Mouse (Mus musculus) WW6 (cell line): ENCODE measurements at regions not wholly inside any gene's neighbourhood (a gene's known extent, or its start where the extent isn't known, plus 50 kb on each side); places are given as distances from the start of the nearest gene placed in this dataset.

Experiments
- DNase-seq: peaks from one replicate; pipeline ENCODE4 v3.0.0-alpha.2; 2013; ENCODE audit warnings: low read depth, low spot score

DNA sequence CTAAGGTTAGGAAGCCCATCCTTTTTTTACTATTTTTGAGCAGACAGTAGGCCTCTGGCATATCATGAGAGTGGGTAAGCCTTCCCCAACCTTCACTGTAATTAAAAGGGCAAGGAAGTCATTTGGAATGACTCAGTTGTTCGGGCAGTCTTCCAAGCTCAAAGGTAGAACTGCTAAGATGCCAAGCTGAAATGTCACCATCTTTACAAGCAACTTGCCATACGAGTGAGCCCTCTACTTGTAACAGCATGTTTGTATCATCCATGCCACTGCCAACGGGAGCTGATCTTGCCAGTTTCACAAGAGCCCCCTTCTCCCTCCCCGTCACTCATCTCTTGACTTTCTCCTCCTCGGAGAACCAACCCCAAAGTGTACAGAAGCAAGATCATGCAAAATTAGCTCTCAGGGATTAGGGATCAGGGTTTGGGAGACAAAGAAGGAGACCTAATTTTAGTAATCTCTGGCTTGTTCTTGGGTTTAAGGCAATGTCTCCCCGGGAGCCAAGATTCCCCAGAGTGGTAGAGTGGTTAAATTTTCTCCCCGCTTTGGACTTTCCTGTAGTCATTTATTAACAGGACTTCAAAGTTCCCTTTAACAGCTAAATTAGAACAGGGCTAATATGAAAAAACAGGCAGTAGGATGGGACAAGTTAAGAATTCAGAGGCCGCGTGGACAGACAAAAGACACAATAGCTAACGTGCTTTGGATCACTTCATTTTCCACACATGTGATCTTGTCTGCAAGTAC, 216.9 kb upstream of the Ankrd55 start:
- no peak for DNase-seq

DNA sequence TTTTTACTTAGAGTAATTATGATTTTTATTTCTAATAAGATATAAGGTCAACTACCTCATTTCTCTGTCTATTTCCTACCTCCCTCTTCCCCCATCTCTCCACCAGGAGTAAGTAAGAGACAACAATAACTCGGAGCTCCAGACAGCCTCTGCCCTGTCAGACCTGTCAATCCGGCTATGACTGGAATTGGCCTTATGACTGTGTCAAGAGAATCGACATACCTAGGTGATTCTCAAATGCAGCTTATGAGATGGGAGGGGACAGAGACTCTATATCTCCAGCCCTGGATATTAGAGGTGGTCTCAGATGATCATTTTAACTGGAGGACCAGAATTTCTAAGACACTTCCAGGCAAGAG, 216.3 kb upstream of the Ankrd55 start:
- DNase-seq = no peak

DNA sequence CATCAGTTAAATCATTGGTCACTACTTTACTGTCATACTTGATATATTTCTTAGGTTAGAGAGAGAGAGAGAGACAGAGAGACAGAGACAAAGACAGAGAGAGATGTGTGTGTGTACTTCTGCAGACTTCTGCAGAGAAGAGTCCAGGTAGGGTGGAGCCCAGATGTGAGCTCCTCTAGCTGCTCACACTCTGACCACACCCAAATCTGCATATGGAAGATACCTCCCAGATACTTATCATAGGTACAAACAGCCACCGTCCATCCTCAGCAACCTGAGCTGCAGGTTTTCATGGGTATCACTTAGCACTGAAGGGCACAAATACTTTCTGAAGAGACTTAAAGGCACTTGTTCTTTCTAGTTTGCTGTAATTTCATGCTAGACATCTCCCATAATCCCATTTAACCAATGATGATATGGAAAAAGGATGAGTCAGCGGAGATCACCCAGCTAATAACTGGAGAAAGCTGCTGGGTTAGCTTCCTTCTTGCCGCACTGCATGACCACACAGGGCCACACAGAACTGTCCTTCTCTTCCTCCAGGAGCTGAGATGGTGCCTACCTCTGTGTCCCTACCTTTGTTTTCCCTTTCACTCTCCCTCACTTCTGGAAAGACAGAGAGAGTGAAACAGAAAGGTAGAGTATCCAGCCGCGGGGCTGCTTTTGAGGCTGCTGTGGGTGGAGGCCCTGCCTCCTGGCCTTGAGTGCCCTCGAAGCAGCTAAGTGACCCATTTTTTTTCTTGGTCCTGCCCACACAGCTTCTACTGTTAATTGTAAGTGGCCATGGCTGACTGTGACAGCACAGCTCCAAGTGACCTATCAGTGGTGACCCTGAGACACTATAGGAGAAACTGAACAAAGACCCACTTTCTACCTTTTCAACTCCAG, 214.5 kb upstream of the Ankrd55 start:
- no peak for DNase-seq

DNA sequence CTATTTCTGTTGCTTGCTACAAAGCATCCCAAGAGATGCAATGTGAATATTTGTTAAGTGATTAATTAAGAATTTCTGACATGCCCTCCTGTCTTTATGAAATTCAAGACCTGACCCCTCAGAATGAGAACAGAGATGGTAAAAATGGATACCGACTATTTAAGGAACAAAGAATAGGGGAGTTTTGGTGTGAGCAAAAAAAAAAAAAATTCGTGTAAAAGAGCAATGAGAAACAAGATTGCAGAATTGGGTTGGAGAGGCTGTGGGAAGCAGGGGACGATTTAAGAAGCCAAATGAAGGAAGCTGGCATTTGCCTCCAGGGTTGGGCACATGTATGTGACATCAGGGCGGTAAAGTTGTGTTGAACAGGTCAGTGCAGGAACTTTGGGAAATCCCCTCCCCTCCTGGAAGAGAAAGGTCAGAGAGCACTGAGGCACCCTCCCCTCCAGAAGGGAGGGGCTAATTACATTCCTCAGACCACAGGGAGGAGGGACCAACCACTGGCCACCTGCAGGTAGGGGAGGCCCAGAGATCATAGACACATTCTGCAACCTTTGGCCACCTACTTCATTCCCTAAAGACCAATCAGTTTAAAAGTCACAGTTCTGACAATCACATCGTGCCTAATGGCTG, 212.3 kb upstream of the Ankrd55 start:
- no peak for DNase-seq

DNA sequence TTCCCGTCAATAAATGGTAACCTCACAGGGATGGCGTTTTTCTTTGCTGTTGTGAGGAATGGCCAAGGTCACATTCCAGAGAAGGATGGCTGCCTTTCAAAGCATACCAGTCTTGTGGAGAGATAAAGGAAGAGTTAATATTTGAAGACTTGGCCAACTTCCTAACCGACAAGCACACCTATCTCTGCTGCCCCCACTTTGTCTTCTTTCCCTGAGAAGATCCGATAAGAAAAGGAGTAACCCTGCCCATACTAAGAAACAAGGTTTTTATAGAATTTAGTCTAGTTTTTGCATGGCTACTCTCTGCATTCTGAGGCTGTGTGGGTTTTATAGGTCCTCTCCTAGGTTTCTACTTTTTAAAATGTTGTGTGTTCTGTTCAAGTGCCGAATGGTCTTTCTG, 210.2 kb upstream of the Ankrd55 start:
- DNase-seq = no peak

DNA sequence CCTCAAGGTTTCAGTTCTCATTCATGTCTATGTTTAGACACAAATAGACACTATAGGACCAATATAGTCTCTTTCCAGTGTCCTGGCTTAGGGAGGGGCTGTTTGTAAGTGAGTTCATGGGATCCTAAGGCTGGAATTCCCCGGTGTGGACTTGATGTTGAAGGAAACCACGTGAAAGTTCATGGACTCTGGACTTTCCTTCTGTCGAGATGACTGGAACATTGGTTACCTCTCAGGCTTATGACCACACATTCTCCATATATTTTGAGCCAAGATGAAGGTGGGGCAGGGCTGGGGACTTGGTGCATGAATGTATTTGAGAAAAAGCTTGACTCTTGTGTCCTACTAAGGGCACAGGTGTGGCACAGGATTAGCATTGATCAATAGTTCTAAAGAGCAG, 206.3 kb upstream of the Ankrd55 start:
- no peak for DNase-seq

DNA sequence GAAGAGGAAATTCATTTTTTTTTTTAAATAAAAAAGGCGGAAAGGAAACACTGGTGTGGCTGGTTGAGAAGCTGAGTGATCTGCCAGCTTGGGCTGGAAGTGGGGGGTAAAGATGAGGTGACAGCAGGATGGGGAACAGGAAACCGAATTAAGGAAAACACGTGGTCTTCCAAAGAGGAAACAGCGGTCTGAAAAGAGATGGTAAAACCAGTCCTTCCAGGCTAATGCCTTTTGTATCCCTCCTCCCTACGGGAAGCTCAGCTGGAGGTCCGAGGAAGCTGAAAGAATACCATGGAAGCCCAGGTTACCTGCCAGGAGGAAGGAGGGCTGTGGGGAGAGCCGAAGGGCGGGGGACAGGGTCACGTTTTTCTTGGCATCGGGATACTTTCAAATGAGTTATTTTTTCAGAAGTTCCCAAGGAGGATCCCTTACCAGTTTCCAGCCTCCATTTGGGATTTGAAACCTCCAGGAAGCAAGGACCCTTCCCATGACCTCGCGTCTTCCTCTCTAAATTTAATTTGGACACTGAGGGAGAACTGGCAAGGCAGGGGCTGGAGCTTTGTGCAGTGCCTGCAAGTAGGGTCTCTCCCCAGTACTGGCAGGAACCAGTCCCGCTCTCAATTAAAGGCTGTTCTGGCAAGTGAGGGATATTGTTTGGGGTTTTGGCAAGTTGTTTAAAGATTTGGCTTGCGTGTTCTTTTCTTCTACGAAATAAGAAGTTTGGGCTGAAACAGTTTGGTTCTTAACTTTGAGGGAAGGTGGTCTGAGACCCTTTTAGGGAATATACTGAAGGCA, 203.6 kb upstream of the Ankrd55 start:
- no peak for DNase-seq

DNA sequence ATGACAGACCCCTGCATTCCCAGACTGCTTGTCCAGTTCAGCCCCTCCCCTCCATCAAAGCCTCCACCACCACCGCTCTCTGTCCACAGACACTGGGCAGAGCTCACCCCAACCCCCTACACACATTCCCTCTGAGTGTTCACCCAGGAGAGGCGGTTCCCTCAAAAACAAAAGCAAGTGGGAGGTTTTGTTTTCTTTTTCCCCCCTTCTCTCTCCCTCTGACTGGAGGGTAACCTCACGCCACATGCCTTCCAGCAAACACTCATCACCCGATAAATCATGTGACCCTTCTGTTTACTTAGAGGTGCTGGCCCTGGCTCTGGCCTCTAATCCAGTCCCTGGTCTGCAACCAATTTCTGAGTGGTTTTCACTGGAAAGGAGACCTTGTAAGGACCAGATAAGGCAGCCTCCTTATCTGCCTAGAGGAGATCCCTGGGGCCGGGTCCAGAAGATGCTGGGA, 199.9 kb upstream of the Ankrd55 start:
- no peak for DNase-seq

DNA sequence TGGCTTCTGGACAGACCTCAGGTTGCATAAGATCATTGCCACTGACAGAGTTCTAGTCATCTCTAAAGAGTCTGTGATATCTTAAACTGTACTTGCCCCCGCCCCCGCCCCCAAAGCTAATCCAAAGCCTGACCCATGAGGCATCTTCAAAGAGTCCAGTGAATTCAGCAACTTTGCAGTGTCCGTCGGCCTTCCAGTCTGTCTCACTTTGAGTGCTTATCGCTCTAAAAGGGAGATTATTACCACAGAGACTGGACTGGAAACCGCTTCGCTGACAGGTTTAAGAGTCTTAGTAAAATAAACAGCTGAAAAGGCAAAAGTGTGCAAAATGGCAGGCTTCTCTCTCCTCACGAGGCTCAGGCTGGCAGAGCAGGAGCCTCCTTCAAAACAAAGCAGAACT, 197.5 kb upstream of the Ankrd55 start:
- no peak for DNase-seq

DNA sequence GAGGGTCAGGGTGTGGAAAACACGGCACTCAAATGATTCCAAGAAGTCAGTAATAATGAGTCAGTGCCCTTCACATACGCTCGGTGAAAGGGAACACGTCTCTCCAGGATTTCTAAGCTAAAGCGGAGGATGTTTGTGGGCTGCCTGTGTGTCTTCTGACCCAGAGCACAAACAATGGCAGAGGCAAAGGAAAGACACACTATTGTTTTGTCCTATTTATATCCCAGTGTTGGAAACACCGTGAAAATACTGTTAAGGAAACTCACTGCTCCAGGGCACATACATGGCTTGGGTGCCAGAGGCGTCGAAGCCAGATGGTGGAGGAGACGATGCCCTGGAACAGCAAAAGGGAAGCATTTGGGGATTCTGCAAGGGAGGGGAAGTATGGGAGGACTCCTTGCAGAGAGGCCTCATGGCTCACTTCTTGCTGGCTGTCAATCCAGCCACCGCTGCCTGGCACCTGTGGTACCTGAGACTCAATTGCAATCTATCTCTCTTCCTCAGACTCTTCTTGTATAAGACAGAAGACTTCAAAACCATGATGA, 192.6 kb upstream of the Ankrd55 start:
- no peak for DNase-seq

DNA sequence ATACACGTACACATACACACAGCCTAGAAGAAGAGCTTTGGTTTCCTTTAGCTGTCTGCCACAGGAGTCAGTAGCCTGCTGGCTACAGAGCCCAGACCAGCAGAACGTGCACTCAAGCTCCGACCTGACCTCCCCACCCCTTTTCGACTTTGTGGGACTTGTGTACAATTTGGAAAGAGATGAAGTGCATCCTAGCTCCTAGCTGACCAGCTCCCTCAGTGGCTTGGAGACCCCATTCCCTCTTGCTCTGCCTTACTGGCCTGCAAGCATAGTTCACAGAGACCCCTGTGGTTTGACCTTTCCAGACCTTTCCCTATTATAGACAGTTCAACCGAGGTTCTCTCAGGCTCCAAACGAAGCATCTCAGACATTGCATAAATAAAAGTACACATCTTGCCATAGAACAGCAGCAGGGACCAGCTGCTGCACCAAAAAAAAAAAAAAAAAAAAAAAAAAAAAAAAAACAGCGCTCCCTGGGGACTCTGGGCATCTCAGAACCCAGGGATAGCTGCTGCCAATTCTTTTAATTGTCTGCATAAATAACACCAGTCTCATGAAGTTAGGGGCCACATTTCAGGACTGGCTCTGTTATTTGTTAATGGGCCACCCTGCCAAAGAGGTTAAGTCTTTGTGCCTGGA, 188.2 kb upstream of the Ankrd55 start:
- no peak for DNase-seq

DNA sequence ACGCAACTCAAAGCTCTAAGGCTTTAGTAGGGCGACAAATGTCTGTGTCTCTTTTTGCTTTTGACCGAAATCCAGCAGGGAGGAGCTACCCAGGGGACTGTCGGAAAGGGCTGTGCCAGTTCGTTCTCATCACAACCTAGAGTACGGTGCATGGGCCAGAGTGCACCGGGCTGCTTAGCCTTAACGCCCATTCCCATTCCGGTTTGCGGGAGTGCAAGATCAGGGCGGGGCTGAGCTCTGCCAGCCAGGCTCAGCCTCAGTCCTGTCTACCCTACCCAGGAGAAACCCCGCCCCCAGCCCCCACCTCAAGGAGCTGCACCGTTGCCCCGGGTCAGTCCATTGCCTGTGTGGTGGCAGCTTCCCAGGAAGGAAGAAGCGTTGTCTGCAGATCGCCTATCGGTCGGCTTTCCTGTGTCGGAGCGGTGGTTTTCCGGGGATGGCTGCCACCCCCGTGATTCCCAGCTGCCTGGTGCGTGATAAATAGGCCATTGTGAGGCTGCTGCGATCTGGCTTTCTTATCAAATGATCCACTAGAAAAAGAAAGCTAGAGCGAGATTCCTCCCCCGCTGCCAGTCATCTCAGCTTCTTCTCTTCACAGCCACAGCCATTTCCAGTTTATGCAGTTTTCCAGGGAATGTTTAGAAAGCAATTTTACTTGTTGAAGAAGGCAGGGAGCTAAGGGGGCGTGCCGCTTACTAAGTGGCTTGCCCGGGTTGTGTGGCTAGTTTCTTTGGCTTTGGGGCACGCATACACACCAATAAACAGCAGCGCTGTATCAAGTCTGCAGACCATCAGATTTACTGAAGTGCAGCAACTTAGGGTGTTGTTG, 187.4 kb upstream of the Ankrd55 start:
- peak; percentile 22 for DNase-seq

DNA sequence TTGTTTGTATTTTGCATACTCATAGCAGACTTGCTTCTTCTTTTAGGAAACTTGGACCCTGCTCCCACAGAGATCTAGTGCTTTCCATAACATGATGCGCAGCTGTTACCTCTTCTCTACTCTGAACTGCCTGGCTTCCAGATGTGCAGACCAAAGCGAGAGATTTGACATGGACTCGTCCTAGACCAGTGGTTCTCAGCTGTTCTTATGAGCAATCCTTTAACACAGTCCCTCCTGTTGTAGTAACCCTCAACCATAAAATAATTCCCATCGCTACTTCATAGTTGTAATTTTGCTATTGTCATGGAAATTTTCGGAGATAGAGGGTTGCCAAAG, 186.9 kb upstream of the Ankrd55 start:
- DNase-seq = no peak

DNA sequence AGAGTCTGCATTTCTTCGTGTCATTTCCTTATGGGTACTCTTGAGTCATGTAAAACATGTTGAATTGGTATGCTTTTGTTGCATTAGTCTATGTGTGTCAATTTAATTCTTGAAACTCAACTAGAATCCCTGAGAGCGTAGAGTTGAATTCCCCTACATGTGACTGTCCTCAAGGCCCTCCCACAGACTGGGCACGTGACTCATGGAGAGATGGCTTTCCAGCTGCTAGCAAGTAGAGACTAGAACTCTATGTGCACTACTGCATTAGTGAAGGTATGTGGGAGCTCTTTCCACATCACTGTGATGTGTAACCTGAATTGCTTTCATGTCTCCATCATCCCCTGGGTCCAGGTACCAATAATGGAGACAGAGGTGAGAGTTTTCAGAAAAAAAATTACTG, 182.3 kb upstream of the Ankrd55 start:
- no peak for DNase-seq

DNA sequence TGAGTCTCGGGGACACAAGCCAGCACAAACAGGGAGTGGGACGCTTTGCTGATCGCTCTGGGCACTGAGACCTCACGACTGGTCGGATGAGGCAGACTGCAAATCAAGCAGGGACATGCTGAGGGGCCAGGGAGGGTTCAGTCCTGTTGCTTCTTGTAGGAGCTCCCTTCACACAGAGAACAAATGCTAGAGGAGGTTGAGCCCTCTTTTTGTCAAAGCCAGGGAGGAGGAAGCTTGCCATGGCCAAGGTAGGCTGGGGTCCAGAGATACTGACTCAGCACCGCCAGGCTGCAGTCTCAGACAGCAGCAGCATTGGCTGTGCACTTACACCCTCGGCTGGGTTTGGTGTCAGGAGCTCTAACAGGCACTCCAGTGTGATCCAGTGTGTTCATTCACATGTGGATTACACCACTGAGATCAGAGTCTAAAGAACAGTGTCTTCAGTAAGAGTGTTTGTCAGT, 173.5 kb upstream of the Ankrd55 start:
- DNase-seq = no peak

DNA sequence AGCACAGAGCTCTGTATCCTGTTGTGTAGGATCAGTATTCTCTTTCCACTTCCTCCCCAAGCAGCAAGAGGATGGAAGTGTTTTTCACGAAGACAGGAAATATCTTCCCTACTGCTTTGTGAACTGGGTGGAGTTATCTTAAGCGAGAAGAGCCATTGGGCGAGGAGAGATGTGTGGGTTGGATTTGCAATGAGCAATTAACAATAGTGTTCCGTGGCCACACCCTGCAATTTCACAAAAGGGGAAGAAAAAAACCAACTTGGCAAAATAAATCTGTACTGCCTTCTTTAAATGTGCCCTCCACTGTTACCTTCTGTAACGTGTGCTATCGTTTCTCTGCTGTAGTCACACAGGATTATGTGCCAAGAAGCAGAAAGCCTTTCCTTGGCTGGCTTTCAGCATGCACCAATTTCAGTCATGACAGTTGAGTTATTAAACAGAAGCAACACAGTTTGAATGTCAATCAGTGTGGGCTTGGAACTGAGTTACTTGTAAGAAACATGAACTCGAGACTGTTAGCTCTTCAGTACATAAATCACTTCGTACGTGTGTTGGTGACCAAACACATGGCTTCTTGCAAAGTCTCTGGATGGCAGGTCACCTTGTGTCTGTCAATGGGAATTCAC, 172.0 kb upstream of the Ankrd55 start:
- DNase-seq = no peak

DNA sequence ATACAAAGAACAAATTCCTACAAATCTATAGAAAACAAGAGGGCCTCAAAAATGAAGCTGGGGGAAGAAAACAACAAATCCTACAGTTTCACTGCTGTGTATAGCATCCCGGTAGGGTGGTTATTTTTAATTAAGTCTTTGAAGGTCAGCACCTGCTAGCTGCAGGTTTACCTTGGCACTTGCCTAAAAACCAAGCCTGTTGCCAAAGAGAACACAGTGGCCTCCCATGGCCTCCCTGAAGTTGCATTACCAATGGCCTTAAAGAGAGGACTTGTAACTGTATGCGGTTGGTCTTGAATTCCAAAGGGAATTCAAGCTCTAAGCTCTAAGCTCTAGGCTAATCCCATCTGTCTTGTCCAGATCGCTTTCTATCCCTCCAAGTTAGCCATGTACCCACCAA, 169.7 kb upstream of the Ankrd55 start:
- no peak for DNase-seq

DNA sequence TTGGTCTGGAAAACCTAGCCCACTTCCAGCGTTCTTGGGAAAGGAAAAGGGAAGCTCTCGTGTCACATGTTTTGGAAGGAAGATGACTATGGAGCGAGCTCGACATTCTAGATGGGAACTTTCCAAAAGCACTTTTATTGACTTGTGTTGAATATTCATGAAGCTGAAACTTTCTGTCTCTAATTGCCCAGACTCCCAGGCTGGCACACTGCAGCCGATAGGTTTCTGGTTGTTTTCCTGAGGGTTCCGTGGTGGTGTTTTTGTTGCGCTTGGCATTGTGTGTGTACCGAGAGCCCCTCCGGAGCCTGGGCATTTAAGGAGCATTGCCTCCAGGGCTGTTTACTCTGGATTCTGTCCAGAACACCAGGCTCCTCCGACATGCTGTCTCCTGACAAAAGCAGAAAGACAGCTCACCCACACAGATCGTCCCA, 168.6 kb upstream of the Ankrd55 start:
- DNase-seq = no peak

DNA sequence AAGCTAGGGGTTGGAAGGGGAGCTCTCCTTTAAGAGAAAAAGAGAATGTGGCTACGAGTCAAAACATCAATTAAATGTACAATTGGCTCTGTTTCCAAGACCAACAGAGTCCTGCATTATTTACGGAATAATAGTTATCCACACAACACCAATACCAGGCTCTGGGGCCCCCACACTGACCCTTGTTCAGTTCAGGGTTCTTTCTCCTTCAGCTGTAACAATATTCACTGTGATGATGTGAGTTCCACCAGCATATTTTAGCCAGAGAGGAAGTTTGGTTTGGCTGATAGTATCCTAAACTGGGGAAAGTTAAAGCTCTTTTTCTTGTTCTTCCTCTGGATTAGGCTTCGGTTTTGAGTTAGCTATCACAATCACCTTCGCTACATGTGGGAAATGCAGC, 167.9 kb upstream of the Ankrd55 start:
- DNase-seq = no peak

DNA sequence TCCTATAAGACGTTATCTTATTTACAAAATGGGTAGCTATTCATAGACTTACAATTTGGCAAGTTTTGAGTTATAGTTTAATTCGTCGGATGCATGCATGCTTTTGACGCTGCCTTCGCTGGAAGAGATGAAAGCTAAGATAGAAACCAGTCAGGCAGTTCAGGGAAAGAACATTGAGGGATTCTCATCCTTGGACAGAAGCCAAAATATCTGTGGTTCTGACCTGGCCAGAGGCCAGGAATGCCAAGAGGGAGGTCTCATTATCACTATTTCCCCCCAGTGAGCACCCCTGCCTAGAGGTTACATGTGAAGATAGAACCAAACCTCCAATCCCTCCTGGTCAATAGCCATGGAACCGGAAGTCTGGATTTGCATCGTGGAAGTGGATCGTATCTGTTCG, 167.1 kb upstream of the Ankrd55 start:
- no peak for DNase-seq
